In the genomic region with DNA sequence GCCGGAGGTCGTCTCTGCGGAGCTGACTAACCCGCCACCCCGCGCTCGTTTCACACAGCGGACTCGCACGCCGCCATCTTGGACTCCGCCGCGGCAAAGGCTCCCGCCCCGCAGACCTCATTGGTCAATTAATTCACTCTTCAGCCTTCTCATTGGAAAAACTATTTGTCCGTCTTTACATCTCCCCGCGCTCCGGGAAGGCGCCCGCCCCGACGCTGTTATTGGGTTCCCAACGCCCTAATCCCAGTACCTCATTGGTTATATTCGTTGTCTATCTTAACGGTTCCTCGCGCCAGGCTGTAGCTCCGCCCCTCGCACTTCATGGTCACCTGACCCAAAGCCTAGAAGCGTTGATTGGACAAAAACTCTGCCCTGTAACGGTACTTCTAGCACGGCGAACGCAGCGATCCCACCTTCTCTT, we compare ENCODE assay signal across 8 mouse cellular contexts. TPM values are rescaled to one million over a fixed set of nuclear protein-coding genes. Genes with fewer than 3 reads are reported as not detected.
DNase-seq lines count a peak whose midpoint lies in the region; ATAC-seq lines count a peak whose summit lies in the region.

No protein-coding gene starts in this region.

- ATAC-seq in kidney, embryonic 15.5 days (replicated peaks; ENCODE audit: low FRiP score): peak; percentile 96

- peak overlapping the region; percentile 82 for H3K4me2 ChIP-seq in kidney, embryonic 15.5 days

- H3K9ac ChIP-seq in kidney, embryonic 15.5 days: peak overlapping the region; percentile 83

- peaks cover 44% of the 10 kb centered on the region for H3K36me3 ChIP-seq in erythroblast, embryonic 14.5 days (ENCODE audit: control insufficient read depth)
- H3K36me3 ChIP-seq in heart, embryonic 10.5 days: peaks cover 23% of the 10 kb centered on the region
- peaks cover 18% of the 10 kb centered on the region for H3K36me3 ChIP-seq in kidney, embryonic 15.5 days
- no peaks in the 10 kb centered on the region; the same call in 1 of the 2 replicates for H3K36me3 ChIP-seq in splenic B cell, adult 2 months (ENCODE audit: control insufficient read depth, insufficient read depth, low read length, poor library complexity, severe bottlenecking)

- peak overlapping the region; percentile 100 for H3K4me3 ChIP-seq in erythroblast, embryonic 14.5 days (replicated peaks)
- peak overlapping the region; percentile 92 for H3K4me3 ChIP-seq in heart, embryonic 10.5 days
- H3K4me3 ChIP-seq in kidney, embryonic 15.5 days (replicated peaks): peak overlapping the region; percentile 81

- H3K4me1 ChIP-seq in erythroblast, embryonic 14.5 days (ENCODE audit: control insufficient read depth): peaks cover 42% of the 10 kb centered on the region
- peaks cover 22% of the 10 kb centered on the region for H3K4me1 ChIP-seq in heart, embryonic 10.5 days
- H3K4me1 ChIP-seq in kidney, embryonic 15.5 days: peaks cover 23% of the 10 kb centered on the region

- no peaks in the 10 kb centered on the region for H3K9me3 ChIP-seq in erythroblast, embryonic 14.5 days (ENCODE audit: control insufficient read depth, low read length)
- H3K9me3 ChIP-seq in heart, embryonic 10.5 days: no peaks in the 10 kb centered on the region
- H3K9me3 ChIP-seq in kidney, embryonic 15.5 days (replicated peaks): no peaks in the 10 kb centered on the region

- WGBS in heart, embryonic 10.5 days: under 1% methylated on average over 37 of the region's 37 CpGs
- under 1% methylated on average over 37 of the region's 37 CpGs for WGBS in kidney, embryonic 15.5 days

- H3K27me3 ChIP-seq in erythroblast, embryonic 14.5 days (ENCODE audit: control insufficient read depth): no peaks in the 10 kb centered on the region
- no peaks in the 10 kb centered on the region for H3K27me3 ChIP-seq in heart, embryonic 10.5 days (ENCODE audit: insufficient read depth, poor library complexity, severe bottlenecking)
- no peaks in the 10 kb centered on the region for H3K27me3 ChIP-seq in kidney, embryonic 15.5 days
- H3K27me3 ChIP-seq in splenic B cell, adult 2 months (ENCODE audit: control insufficient read depth, insufficient read depth, low read length, poor library complexity, severe bottlenecking): no peaks in the 10 kb centered on the region

- peak overlapping the region; percentile 98 for H3K27ac ChIP-seq in heart, embryonic 10.5 days
- peak overlapping the region; percentile 98 for H3K27ac ChIP-seq in kidney, embryonic 15.5 days

- peak; percentile 90 to 94 for DNase-seq in B cell, adult 2 months
- DNase-seq in brain, embryonic 18.5 days (ENCODE audit: low read depth, low spot score): peak; percentile 100
- DNase-seq in heart, embryonic 10.5 days (ENCODE audit: low spot score): peak; percentile 99
- DNase-seq in liver: peak; percentile 97
- DNase-seq in monocyte, adult 2 months (ENCODE audit: low read depth in 1 of 2, low spot score in 2 of 2): peak; percentile 90 to 94
- DNase-seq in splenic B cell, adult 2 months (ENCODE audit: low read depth, low spot score): peak; percentile 99

RNA-seq across cellular contexts. Expression of gene Rbm15, which starts 0.5 kb away (rescaled TPM):
- 1.1 and 1.6 TPM in 2 replicates for polyA plus RNA-seq in erythroblast, embryonic 14.5 days (2012)
- polyA plus RNA-seq in heart, embryonic 10.5 days (2016; fragmentation: Nextera tagmentation; extraction: Ambion mirVana): 11.8 and 13.3 TPM in 2 replicates
- polyA plus RNA-seq in kidney, embryonic 15.5 days (2015; fragmentation: Nextera tagmentation; extraction: Ambion mirVana): 15.6 and 17.2 TPM in 2 replicates

RNA-seq across cellular contexts. Expression of gene Slc16a4, which starts 41.9 kb away (rescaled TPM):
- not detected in 2 replicates for polyA plus RNA-seq in erythroblast, embryonic 14.5 days (2012)
- 1.5 and 1.7 TPM in 2 replicates for polyA plus RNA-seq in heart, embryonic 10.5 days (2016; fragmentation: Nextera tagmentation; extraction: Ambion mirVana)
- polyA plus RNA-seq in kidney, embryonic 15.5 days (2015; fragmentation: Nextera tagmentation; extraction: Ambion mirVana): 8.3 and 9.8 TPM in 2 replicates

RNA-seq across cellular contexts. Expression of gene Lamtor5, which starts 54.3 kb away (rescaled TPM):
- polyA plus RNA-seq in erythroblast, embryonic 14.5 days (2012): 2.6 and 3.5 TPM in 2 replicates
- 157 and 163 TPM in 2 replicates for polyA plus RNA-seq in heart, embryonic 10.5 days (2016; fragmentation: Nextera tagmentation; extraction: Ambion mirVana)
- 192 and 199 TPM in 2 replicates for polyA plus RNA-seq in kidney, embryonic 15.5 days (2015; fragmentation: Nextera tagmentation; extraction: Ambion mirVana)

Comparison
In these comparisons a context has a peak if more than half of its experiments do, and no peak if none do; other contexts are left out.
1. Peak in every context shown above with its lines: DNase-seq, ATAC-seq, H3K4me3 ChIP-seq and H3K27ac ChIP-seq.
2. RNA of gene Lamtor5, which starts 54.3 kb away (polyA plus RNA-seq): 192 to 199 TPM in kidney, embryonic 15.5 days and 157 to 163 TPM in heart, embryonic 10.5 days; 2.6 to 3.5 TPM in erythroblast, embryonic 14.5 days; every median in the first group is over 10 times any median in the second.